Mouse (Mus musculus) cortical plate, adult 2 months (tissue): Measurements from ENCODE around the gene Cox6b1.
A peak's percentile ranks its signal among the peaks of the same experiment; 100 is the strongest.

Experiments
- CTCF ChIP-seq: fragments of 200-500 bp; IDR thresholded peaks from 2 replicates; pipeline ENCODE4 v1.5.1; 2011; ENCODE audit warnings: mild to moderate bottlenecking, control low read depth, low read length; ENCODE audit not compliant: insufficient read depth; ENCODE audit errors: extremely low read depth
- POLR2A ChIP-seq: fragments of 200-500 bp; IDR thresholded peaks from 2 replicates; pipeline ENCODE4 v1.6.1; 2011; ENCODE audit warnings: mild to moderate bottlenecking, low read length, control low read depth; ENCODE audit not compliant: insufficient read depth; ENCODE audit errors: extremely low read depth

- peak; percentile 38 for TF ChIP-seq CTCF
- no peak for TF ChIP-seq POLR2A
Measured at GRCm38 (mm10) chr7:30619202-30619601, 6.7 kb downstream of the Cox6b1 start.
